Mouse (Mus musculus) brain, adult 2 months (tissue): ENCODE data around the gene Prdx5.

Experiments used
- DNase-seq: peaks from one replicate; pipeline ENCODE4 v3.0.0; 2011; ENCODE audit warnings: low read depth, low spot score

The Prdx5 gene

GRCm38 (mm10) chr19:6877965-6878364 is 31.9 kb downstream of the Prdx5 start:
- no peak for DNase-seq

GRCm38 (mm10) chr19:6876799-6877198 is 33.1 kb downstream of the Prdx5 start:
- peak; percentile 22 for DNase-seq

- DNase-seq, result peak; percentile 74
These were observed 34.1 kb downstream of the Prdx5 start for GRCm38 (mm10) chr19:6875834-6876233.

GRCm38 (mm10) chr19:6874257-6874656 is 35.6 kb downstream of the Prdx5 start:
- no peak for DNase-seq

- no peak for DNase-seq
These were observed 37.2 kb downstream of the Prdx5 start for GRCm38 (mm10) chr19:6872701-6873100.

GRCm38 (mm10) chr19:6871574-6872271 is 38.2 kb downstream of the Prdx5 start:
- DNase-seq, result peak; percentile 36

- peak; percentile 44 for DNase-seq
These were observed 40.6 kb downstream of the Prdx5 start for GRCm38 (mm10) chr19:6869355-6869754.

- no peak for DNase-seq
These were observed 48.5 kb downstream of the Prdx5 start for GRCm38 (mm10) chr19:6861451-6861850.

- DNase-seq, result no peak
These were observed 49.2 kb downstream of the Prdx5 start for GRCm38 (mm10) chr19:6860706-6861105.

GRCm38 (mm10) chr19:6859971-6860370 is 49.9 kb downstream of the Prdx5 start:
- no peak for DNase-seq

GRCm38 (mm10) chr19:6859032-6859651 is 50.8 kb downstream of the Prdx5 start:
- no peak for DNase-seq

- no peak for DNase-seq
These were observed 51.9 kb downstream of the Prdx5 start, which contains the start of gene Ccdc88b for GRCm38 (mm10) chr19:6858031-6858430. TSS of gene Ccdc88b (minus strand) at chr19:6858211.

GRCm38 (mm10) chr19:6857391-6858005 is 52.4 kb downstream of the Prdx5 start:
- no peak for DNase-seq

GRCm38 (mm10) chr19:6857003-6857360 is 52.9 kb downstream of the Prdx5 start:
- no peak for DNase-seq
